Mouse (Mus musculus) c-Kit-positive CD71-positive TER-119-positive erythroid progenitor cells, embryonic 14.5 days (primary cell): ENCODE data around the gene Mup20.
"Not testable (repeated sequence)": the region's sequence is repeated elsewhere in the genome, so short reads cannot be mapped to it uniquely, and the experiment has no call there.

Experiments used
- DNase-seq: peaks from one replicate; pipeline ENCODE4 v3.0.0-alpha.2; 2013; ENCODE audit warnings: low spot score

Gene Mup20

GRCm38 (mm10) chr4:62054058-62054457, at the start of gene Mup20:
Gene Mup20 (minus strand): TSS chr4:62054158.
- not testable (repeated sequence) for DNase-seq

- DNase-seq: not testable (repeated sequence)
Observed at GRCm38 (mm10) chr4:62103366-62103765, 49.4 kb upstream of the Mup20 start.

GRCm38 (mm10) chr4:62087953-62088352, 34.0 kb upstream of the Mup20 start:
- DNase-seq: no peak

GRCm38 (mm10) chr4:62087241-62087640, 33.3 kb upstream of the Mup20 start, which contains the start of gene Mup3:
Gene Mup3 (minus strand): TSS chr4:62087342.
- DNase-seq: no peak

GRCm38 (mm10) chr4:62082755-62083154, 28.8 kb upstream of the Mup20 start:
- no peak for DNase-seq

GRCm38 (mm10) chr4:62075126-62075525, 21.2 kb upstream of the Mup20 start:
- DNase-seq: no peak

GRCm38 (mm10) chr4:62054780-62055179, 822 bp upstream of the Mup20 start:
- DNase-seq: not testable (repeated sequence)

- no peak for DNase-seq
Observed at GRCm38 (mm10) chr4:62026281-62026680, 27.7 kb downstream of the Mup20 start.

GRCm38 (mm10) chr4:62024256-62024959, 29.6 kb downstream of the Mup20 start:
- no peak for DNase-seq

- no peak for DNase-seq
Observed at GRCm38 (mm10) chr4:62023646-62024045, 30.3 kb downstream of the Mup20 start.

- no peak for DNase-seq
Observed at GRCm38 (mm10) chr4:62023120-62023519, 30.8 kb downstream of the Mup20 start.

GRCm38 (mm10) chr4:62020511-62020910, 33.4 kb downstream of the Mup20 start:
- not testable (repeated sequence) for DNase-seq
